In genomic region chr6:125182133-125182532, GRCm38 (mm10) we compare ENCODE assay signal across 20 mouse cellular contexts. TPM values are rescaled to one million over a fixed set of nuclear protein-coding genes. Genes with fewer than 3 reads are reported as not detected.
DNase-seq lines count a peak whose midpoint lies in the region; ATAC-seq and TF ChIP-seq lines count a peak whose summit lies in the region.
"Had no signal": no experiment of that assay in that cellular context is flagged by ENCODE, and none has a peak within 500 bp of the region (broad histone marks: within the 10 kb centered on the region; RNA-seq: fewer than 3 reads in every experiment).

No protein-coding gene starts in this region.

- peak; percentile 19 for DNase-seq in forebrain, embryonic 11.5 days (ENCODE audit: low spot score)
- peak; percentile 37 to 38 for DNase-seq in heart, adult 9 months (ENCODE audit: low spot score in 2 of 2)
- DNase-seq in heart, adult 2 months = no peak
- peak; percentile 16 for DNase-seq in lung, postnatal 36 days
- DNase-seq in lung, adult 2 months = no peak
- DNase-seq: adrenal gland, adult 2 months; adrenal gland, postnatal 25 days; cerebellum, adult 11 months; cerebellum, adult 9-10 months; cerebellum, postnatal 25 days; gastrocnemius, postnatal 10 days had no signal

- no peak for ATAC-seq in forebrain, embryonic 11.5 days (replicated peaks; ENCODE audit: low FRiP score)
- no peak for ATAC-seq in forebrain, embryonic 15.5 days (replicated peaks)
- no peak for ATAC-seq in activated CD4-positive, CD25-positive, alpha-beta regulatory T cell, adult 4 months
- ATAC-seq: forebrain, embryonic 13.5 days; intestine, embryonic 15.5 days had no signal

- 86% methylated on average over 5 of the region's 5 CpGs for WGBS in forebrain, embryonic 11.5 days
- WGBS in forebrain, embryonic 15.5 days = 70% methylated on average over 5 of the region's 5 CpGs
- 51% methylated on average over 5 of the region's 5 CpGs for WGBS in heart, adult 2 months
- 59% methylated on average over 5 of the region's 5 CpGs for WGBS in lung, adult 2 months

- no peak for TF ChIP-seq CTCF in heart, adult 2 months (IDR thresholded peaks at IDR 0.05)
- no peak for TF ChIP-seq CTCF in lung, adult 2 months (IDR thresholded peaks at IDR 0.05; ENCODE audit: insufficient read depth, low read length)

- no peak for TF ChIP-seq EP300 in heart, adult 2 months (IDR thresholded peaks at IDR 0.05; ENCODE audit: insufficient read depth, low read depth, low read length)

- H3K9me3 ChIP-seq in forebrain, embryonic 11.5 days (ENCODE audit: control insufficient read depth, low read length) = no peaks in the 10 kb centered on the region
- no peaks in the 10 kb centered on the region for H3K9me3 ChIP-seq in forebrain, embryonic 15.5 days
- H3K9me3 ChIP-seq: embryonic facial prominence, embryonic 13.5 days; forebrain, embryonic 13.5 days; heart, embryonic 10.5 days; heart, embryonic 15.5 days; hindbrain, embryonic 10.5 days; intestine, embryonic 15.5 days had no signal

- no peaks in the 10 kb centered on the region for H3K27me3 ChIP-seq in forebrain, embryonic 11.5 days (ENCODE audit: control insufficient read depth, insufficient read depth, low read length)
- H3K27me3 ChIP-seq in forebrain, embryonic 15.5 days = no peaks in the 10 kb centered on the region
- no peaks in the 10 kb centered on the region for H3K27me3 ChIP-seq in heart, adult 2 months (ENCODE audit: control insufficient read depth, insufficient read depth, low read length)
- H3K27me3 ChIP-seq: embryonic facial prominence, embryonic 13.5 days; forebrain, embryonic 13.5 days; heart, embryonic 15.5 days; intestine, embryonic 15.5 days had no signal

- H3K4me3 ChIP-seq in forebrain, embryonic 11.5 days (ENCODE audit: low read depth, low read length) = no peak overlapping the region
- H3K4me3 ChIP-seq in forebrain, embryonic 15.5 days = no peak overlapping the region
- no peak overlapping the region for H3K4me3 ChIP-seq in heart, adult 2 months
- no peak overlapping the region for H3K4me3 ChIP-seq in lung, adult 2 months (replicated peaks; ENCODE audit: extremely low read depth, low read depth, low read length)
- H3K4me3 ChIP-seq: embryonic facial prominence, embryonic 13.5 days; forebrain, embryonic 13.5 days; heart, embryonic 10.5 days; heart, embryonic 15.5 days; hindbrain, embryonic 10.5 days; intestine, embryonic 15.5 days had no signal

- H3K79me2 ChIP-seq in heart, adult 2 months (replicated peaks; ENCODE audit: control insufficient read depth, insufficient read depth, low read length) = no peaks in the 10 kb centered on the region

- peaks cover 52% of the 10 kb centered on the region for H3K36me3 ChIP-seq in forebrain, embryonic 11.5 days (ENCODE audit: control insufficient read depth, insufficient read depth, low read length)
- peaks cover 96% of the 10 kb centered on the region for H3K36me3 ChIP-seq in forebrain, embryonic 15.5 days
- no peaks in the 10 kb centered on the region for H3K36me3 ChIP-seq in heart, adult 2 months (ENCODE audit: control insufficient read depth, insufficient read depth, low read length)

- no peak overlapping the region for H3K27ac ChIP-seq in forebrain, embryonic 11.5 days (ENCODE audit: low read depth, low read length)
- no peak overlapping the region for H3K27ac ChIP-seq in forebrain, embryonic 15.5 days (replicated peaks)
- no peak overlapping the region for H3K27ac ChIP-seq in heart, adult 2 months
- H3K27ac ChIP-seq: embryonic facial prominence, embryonic 13.5 days; forebrain, embryonic 13.5 days; heart, embryonic 10.5 days; heart, embryonic 15.5 days; hindbrain, embryonic 10.5 days; hindbrain, embryonic 14.5 days; intestine, embryonic 15.5 days had no signal

- TF ChIP-seq POLR2A in heart, adult 2 months (IDR thresholded peaks at IDR 0.05; ENCODE audit: insufficient read depth, low read depth, low read length) = no peak
- TF ChIP-seq POLR2A in lung, adult 2 months (IDR thresholded peaks at IDR 0.05; ENCODE audit: borderline replicate concordance, extremely low read depth, low read depth, low read length) = no peak

- no peak overlapping the region for H3K9ac ChIP-seq in forebrain, embryonic 11.5 days (ENCODE audit: low read length)
- no peak overlapping the region for H3K9ac ChIP-seq in forebrain, embryonic 15.5 days (replicated peaks)
- no peak overlapping the region for H3K9ac ChIP-seq in heart, adult 2 months (ENCODE audit: low read depth, low read length)
- H3K9ac ChIP-seq: embryonic facial prominence, embryonic 13.5 days; forebrain, embryonic 13.5 days; heart, embryonic 15.5 days; hindbrain, embryonic 14.5 days; intestine, embryonic 15.5 days had no signal

- H3K4me1 ChIP-seq in forebrain, embryonic 11.5 days (replicated peaks; ENCODE audit: control insufficient read depth, insufficient read depth, low read length) = no peaks in the 10 kb centered on the region
- no peaks in the 10 kb centered on the region; the same call in 1 of the 2 replicates for H3K4me1 ChIP-seq in forebrain, embryonic 15.5 days
- no peaks in the 10 kb centered on the region; the same call in 1 of the 2 replicates for H3K4me1 ChIP-seq in heart, adult 2 months (ENCODE audit: control insufficient read depth, insufficient read depth, low read length)
- H3K4me1 ChIP-seq in lung, adult 2 months (ENCODE audit: control insufficient read depth, insufficient read depth, low read length) = no peaks in the 10 kb centered on the region
- H3K4me1 ChIP-seq: embryonic facial prominence, embryonic 13.5 days; forebrain, embryonic 13.5 days; heart, embryonic 10.5 days; heart, embryonic 15.5 days; hindbrain, embryonic 10.5 days; intestine, embryonic 15.5 days had no signal

- H3K4me2 ChIP-seq in forebrain, embryonic 11.5 days (ENCODE audit: low read depth, low read length, severe bottlenecking) = no peak overlapping the region
- H3K4me2 ChIP-seq in forebrain, embryonic 15.5 days (replicated peaks) = no peak overlapping the region
- H3K4me2 ChIP-seq: embryonic facial prominence, embryonic 13.5 days; forebrain, embryonic 13.5 days; heart, embryonic 15.5 days; hindbrain, embryonic 14.5 days; intestine, embryonic 15.5 days had no signal

- intact Hi-C loops in heart, adult 2 months (cut with DNase I) = no loop called here

RNA-seq across cellular contexts. Expression of gene Ncapd2, which starts 9.4 kb away (rescaled TPM):
- polyA plus RNA-seq in forebrain, embryonic 11.5 days (2014; fragmentation: Nextera tagmentation; extraction: Ambion mirVana) = 225 and 271 TPM in 2 replicates
- 98.5 and 99.5 TPM in 2 replicates for polyA plus RNA-seq in forebrain, embryonic 15.5 days (2015; fragmentation: Nextera tagmentation; extraction: Ambion mirVana)
- 10 to 100 TPM; 17.6 TPM for total RNA-seq in heart, adult 2 months (2021)
- 34.0 and 40.2 TPM in 2 replicates for polyA plus RNA-seq in heart, adult 2 months (2012; rRNA removed)
- polyA plus RNA-seq in lung, adult 2 months (2012; rRNA removed) = 15.5 and 34.2 TPM in 2 replicates
- polyA plus RNA-seq in activated CD4-positive, CD25-positive, alpha-beta regulatory T cell, adult 4 months (2017; shearing (Covaris generic)) = 10 to 100 TPM; 33.1 to 61.3 TPM

RNA-seq across cellular contexts. Expression of gene Mrpl51, which starts 9.5 kb away (rescaled TPM):
- polyA plus RNA-seq in forebrain, embryonic 11.5 days (2014; fragmentation: Nextera tagmentation; extraction: Ambion mirVana) = 195 and 197 TPM in 2 replicates
- 155 and 158 TPM in 2 replicates for polyA plus RNA-seq in forebrain, embryonic 15.5 days (2015; fragmentation: Nextera tagmentation; extraction: Ambion mirVana)
- total RNA-seq in heart, adult 2 months (2021) = 100 to 1,000 TPM; 303 to 343 TPM
- polyA plus RNA-seq in heart, adult 2 months (2012; rRNA removed) = 166 and 170 TPM in 2 replicates
- polyA plus RNA-seq in lung, adult 2 months (2012; rRNA removed) = 30.1 and 39.4 TPM in 2 replicates
- polyA plus RNA-seq in activated CD4-positive, CD25-positive, alpha-beta regulatory T cell, adult 4 months (2017; shearing (Covaris generic)) = 10 to 100 TPM; 85.7 to 89.0 TPM

RNA-seq across cellular contexts. Expression of gene Gapdh, which starts 15.9 kb away (rescaled TPM):
- polyA plus RNA-seq in forebrain, embryonic 11.5 days (2014; fragmentation: Nextera tagmentation; extraction: Ambion mirVana) = 2,700 and 2,872 TPM in 2 replicates
- 1,461 and 1,493 TPM in 2 replicates for polyA plus RNA-seq in forebrain, embryonic 15.5 days (2015; fragmentation: Nextera tagmentation; extraction: Ambion mirVana)
- total RNA-seq in heart, adult 2 months (2021) = 1,000 to 10,000 TPM; 4,018 to 4,312 TPM
- 7,726 and 8,318 TPM in 2 replicates for polyA plus RNA-seq in heart, adult 2 months (2012; rRNA removed)
- polyA plus RNA-seq in lung, adult 2 months (2012; rRNA removed) = 1,317 and 1,826 TPM in 2 replicates
- polyA plus RNA-seq in activated CD4-positive, CD25-positive, alpha-beta regulatory T cell, adult 4 months (2017; shearing (Covaris generic)) = 100 to 1,000 TPM; 300 to 540 TPM

RNA-seq across cellular contexts. Expression of gene Vamp1, which starts 33.2 kb away (rescaled TPM):
- 1.9 and 2.1 TPM in 2 replicates for polyA plus RNA-seq in forebrain, embryonic 11.5 days (2014; fragmentation: Nextera tagmentation; extraction: Ambion mirVana)
- polyA plus RNA-seq in forebrain, embryonic 15.5 days (2015; fragmentation: Nextera tagmentation; extraction: Ambion mirVana) = 5.6 and 6.0 TPM in 2 replicates
- 1 to 10 TPM; 4.9 to 5.3 TPM for total RNA-seq in heart, adult 2 months (2021)
- polyA plus RNA-seq in heart, adult 2 months (2012; rRNA removed) = 14.1 and 20.4 TPM in 2 replicates
- polyA plus RNA-seq in lung, adult 2 months (2012; rRNA removed) = 12.5 and 22.0 TPM in 2 replicates
- 10 to 100 TPM; 14.0 to 14.4 TPM for polyA plus RNA-seq in activated CD4-positive, CD25-positive, alpha-beta regulatory T cell, adult 4 months (2017; shearing (Covaris generic))

RNA-seq across cellular contexts. Expression of gene Iffo1, which starts 37.1 kb away (rescaled TPM):
- 10.5 and 12.3 TPM in 2 replicates for polyA plus RNA-seq in forebrain, embryonic 11.5 days (2014; fragmentation: Nextera tagmentation; extraction: Ambion mirVana)
- polyA plus RNA-seq in forebrain, embryonic 15.5 days (2015; fragmentation: Nextera tagmentation; extraction: Ambion mirVana) = 18.9 and 21.0 TPM in 2 replicates
- 1 to 10 TPM; 5.7 to 7.0 TPM for total RNA-seq in heart, adult 2 months (2021)
- polyA plus RNA-seq in heart, adult 2 months (2012; rRNA removed) = 19.7 and 21.8 TPM in 2 replicates
- polyA plus RNA-seq in lung, adult 2 months (2012; rRNA removed) = 45.0 and 51.0 TPM in 2 replicates
- 10 to 100 TPM in 1 of 2 experiments, 1 to 10 TPM in 1; 6.9 to 13.3 TPM for polyA plus RNA-seq in activated CD4-positive, CD25-positive, alpha-beta regulatory T cell, adult 4 months (2017; shearing (Covaris generic))

Comparison
In these comparisons a context has a peak if more than half of its experiments do, and no peak if none do; other contexts are left out.
1. DNase-seq: peak in forebrain, embryonic 11.5 days (single experiment), heart, adult 9 months (2 of 2) and lung, postnatal 36 days (single experiment); none in heart, adult 2 months (0 of 2) and lung, adult 2 months (single experiment).